ENCODE assay signal across 10 mouse cellular contexts in the genomic region with DNA sequence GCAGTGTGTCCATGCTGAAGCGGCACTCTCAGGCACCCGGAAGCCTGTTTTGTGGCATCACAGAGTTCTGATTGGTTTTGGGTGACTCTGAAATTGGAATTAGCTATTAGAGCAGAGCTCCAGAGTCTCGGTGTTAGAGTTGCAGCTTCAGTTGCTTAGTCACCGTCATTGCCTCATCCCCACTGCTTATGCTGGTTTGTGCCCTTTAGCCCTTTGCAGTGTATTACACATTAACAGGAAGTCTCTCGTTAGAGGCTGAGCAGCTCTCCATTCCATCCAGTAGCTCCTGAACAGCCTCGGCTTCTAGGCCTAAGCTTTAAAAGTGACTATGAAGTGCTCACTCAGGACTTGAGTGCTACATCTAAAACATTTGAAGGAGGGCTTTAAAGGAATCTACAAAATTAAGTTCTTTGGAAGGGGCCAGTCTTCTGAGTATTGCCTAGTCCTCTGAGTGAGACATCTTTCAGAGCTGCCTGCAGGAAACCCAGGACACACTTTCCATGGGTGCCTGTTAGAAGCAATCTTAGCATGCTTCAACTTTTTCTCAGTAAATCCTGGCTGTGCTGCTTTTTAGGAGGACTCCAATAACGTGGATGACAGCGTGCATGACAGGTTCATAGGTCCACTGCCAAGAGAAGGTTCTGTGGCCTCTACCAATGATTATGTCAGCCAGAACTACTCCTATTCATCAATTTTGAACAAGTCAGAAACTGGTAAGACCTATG. TPM values are rescaled to one million over a fixed set of nuclear protein-coding genes. Genes with fewer than 3 reads are reported as not detected.
DNase-seq lines count a peak whose midpoint lies in the region; ATAC-seq and TF ChIP-seq lines count a peak whose summit lies in the region.
"Had no signal": no experiment of that assay in that cellular context is flagged by ENCODE, and none has a peak within 500 bp of the region (broad histone marks: within the 10 kb centered on the region; RNA-seq: fewer than 3 reads in every experiment).

No protein-coding gene starts in this region.

- no peak overlapping the region for H3K9ac ChIP-seq in liver, adult 2 months (ENCODE audit: low read depth, low read length)
- no peak overlapping the region for H3K9ac ChIP-seq in midbrain, embryonic 16.5 days (ENCODE audit: low read depth, low read length)

- H3K9me3 ChIP-seq in midbrain, embryonic 16.5 days (replicated peaks; ENCODE audit: control insufficient read depth, low read length, poor library complexity, severe bottlenecking) = no peaks in the 10 kb centered on the region

- peak overlapping the region; percentile 80 for H3K27ac ChIP-seq in liver, adult 2 months (replicated peaks; ENCODE audit: insufficient read depth, low read depth, low read length)
- H3K27ac ChIP-seq in macrophage = peak overlapping the region; percentile 44
- no peak overlapping the region for H3K27ac ChIP-seq in midbrain, embryonic 16.5 days (ENCODE audit: low read length)

- POLR2A ChIA-PET in Patski (lab: Charles Lee) = interaction anchor here (1.2 kb wide), 1 partner anchor 70 kb away, joined by 3 read pairs; no protein-coding TSS in a partner anchor

- ATAC-seq in Patski = peak; percentile 44
- peak; percentile 65 to 72; a peak in 3 of 4 replicates for ATAC-seq in hematopoietic stem cell, adult 5-6 weeks (replicated peaks in 1 of 2; ENCODE audit: insufficient read depth in 1 of 2, low FRiP score in 2 of 2, low TSS enrichment in 1 of 2, low read depth in 1 of 2, poor library complexity in 2 of 2, severe bottlenecking in 2 of 2)
- no peak for ATAC-seq in frontal cortex, adult (ENCODE audit: low TSS enrichment)
- no peak for ATAC-seq in midbrain, embryonic 16.5 days

- no peaks in the 10 kb centered on the region for H3K27me3 ChIP-seq in Patski
- no peaks in the 10 kb centered on the region for H3K27me3 ChIP-seq in liver, adult 2 months (ENCODE audit: control insufficient read depth, insufficient read depth, low read length)
- H3K27me3 ChIP-seq in midbrain, embryonic 16.5 days (ENCODE audit: control insufficient read depth, insufficient read depth, low read depth, low read length) = no peaks in the 10 kb centered on the region

- CTCF ChIA-PET in Patski (lab: Charles Lee) = interaction anchor here (0.9 to 1.9 kb wide), 4 partner anchors 19 to 69 kb away, joined by 3 to 5 read pairs (median 3); no protein-coding TSS in a partner anchor

- H3K4me3 ChIP-seq in liver, adult 2 months (ENCODE audit: insufficient read depth, low read depth, low read length) = no peak overlapping the region
- no peak overlapping the region for H3K4me3 ChIP-seq in macrophage (ENCODE audit: inconsistent target)
- no peak overlapping the region for H3K4me3 ChIP-seq in midbrain, embryonic 16.5 days (ENCODE audit: low read depth, low read length)
- H3K4me3 ChIP-seq: erythroblast, embryonic 14.5 days had no signal

- peaks cover 17% of the 10 kb centered on the region for H3K4me1 ChIP-seq in liver, adult 2 months (ENCODE audit: control insufficient read depth, insufficient read depth, low read length)
- no peaks in the 10 kb centered on the region for H3K4me1 ChIP-seq in midbrain, embryonic 16.5 days (ENCODE audit: control insufficient read depth, insufficient read depth, low read length)

- no peak for TF ChIP-seq POLR2A in liver, adult 2 months (IDR thresholded peaks at IDR 0.05; ENCODE audit: extremely low read depth, insufficient read depth, low read length)

- H3K4me2 ChIP-seq in midbrain, embryonic 16.5 days (ENCODE audit: low read length) = no peak overlapping the region

- in situ Hi-C loops in Patski (cut with MboI; ENCODE audit: low pct_unique_long_range_greater_than_20kb) = no loop called here

- WGBS in liver, adult 2 months = 8% methylated on average over 8 of the region's 8 CpGs
- WGBS in macrophage (ENCODE audit: missing documents) = 43% methylated on average over 8 of the region's 8 CpGs
- WGBS in midbrain, embryonic 16.5 days = 87% methylated on average over 8 of the region's 8 CpGs

- peaks cover 4% of the 10 kb centered on the region; the same call in 1 of the 2 replicates for H3K79me2 ChIP-seq in liver, adult 2 months (ENCODE audit: control insufficient read depth, insufficient read depth, low read length)
- H3K79me2 ChIP-seq in macrophage (ENCODE audit: inconsistent target) = peaks cover 34% of the 10 kb centered on the region

- peaks cover 24% of the 10 kb centered on the region for H3K36me3 ChIP-seq in liver, adult 2 months (ENCODE audit: control insufficient read depth, insufficient read depth, low read length)
- H3K36me3 ChIP-seq in macrophage (ENCODE audit: inconsistent target) = peaks cover 15% of the 10 kb centered on the region; the same call in 1 of the 2 replicates
- H3K36me3 ChIP-seq in midbrain, embryonic 16.5 days (ENCODE audit: control insufficient read depth, insufficient read depth, low read length) = peaks cover 13% of the 10 kb centered on the region

- TF ChIP-seq CTCF in Patski (IDR thresholded peaks at IDR 0.05) = no peak
- no peak for TF ChIP-seq CTCF in liver, adult 2 months (IDR thresholded peaks at IDR 0.05; ENCODE audit: low read depth, low read length)

- DNase-seq in Patski (ENCODE audit: low read depth, low spot score) = peak; percentile 37
- DNase-seq in liver, adult 2 months (ENCODE audit: extremely low read depth, low read depth, low spot score) = peak; percentile 97
- DNase-seq in cerebellum, postnatal 25 days = no peak
- no peak for DNase-seq in right cerebral cortex, adult 2 months (ENCODE audit: low spot score in 2 of 2)
- DNase-seq: right cerebral cortex, postnatal 25 days had no signal

RNA-seq across cellular contexts. Expression of gene Usp47, which starts 32.8 kb away (rescaled TPM):
- polyA plus RNA-seq in Patski (2021) (79.3 TPM), macrophage (2018) (32.8 to 43.6 TPM (median 33.9 TPM) in 3 replicates)
- total RNA-seq in hematopoietic stem cell, adult 5-6 weeks (2017) = 119 and 122 TPM in 2 replicates
- total RNA-seq in liver, adult 2 months (2014; rRNA removed) = 50.9 and 56.3 TPM in 2 replicates
- 9.4 TPM in 2 replicates for polyA plus RNA-seq in liver, adult 2 months (2012; rRNA removed)
- total RNA-seq in macrophage (2018; cell fraction: chromatin; rRNA removed) = 100 to 1,000 TPM in 22 of 26 experiments, 10 to 100 TPM in 4; 87.9 to 190 (median 117) TPM
- total RNA-seq in macrophage (2018; cell fraction: cytosol; rRNA removed) = 10 to 100 TPM; 34.8 to 49.5 (median 43.4) TPM
- total RNA-seq in macrophage (2018; cell fraction: nucleus; rRNA removed) = 100 to 1,000 TPM in 7 of 26 experiments, 10 to 100 TPM in 19; 52.8 to 155 (median 80.3) TPM
- polyA plus RNA-seq in midbrain, embryonic 16.5 days (2015; fragmentation: Nextera tagmentation; extraction: Ambion mirVana) = 78.4 and 85.8 TPM in 2 replicates

Comparison
In these comparisons a context has a peak if more than half of its experiments do, and no peak if none do; other contexts are left out.
1. ATAC-seq: peak in Patski (single experiment) and hematopoietic stem cell, adult 5-6 weeks (2 of 2); none in frontal cortex, adult (single experiment) and midbrain, embryonic 16.5 days (single experiment).
2. DNase-seq: peak in Patski (single experiment) and liver, adult 2 months (single experiment); none in cerebellum, postnatal 25 days (0 of 2) and right cerebral cortex, adult 2 months (0 of 2).